Mouse (Mus musculus): ENCODE measurements around the gene Zfpm1.

DNA sequence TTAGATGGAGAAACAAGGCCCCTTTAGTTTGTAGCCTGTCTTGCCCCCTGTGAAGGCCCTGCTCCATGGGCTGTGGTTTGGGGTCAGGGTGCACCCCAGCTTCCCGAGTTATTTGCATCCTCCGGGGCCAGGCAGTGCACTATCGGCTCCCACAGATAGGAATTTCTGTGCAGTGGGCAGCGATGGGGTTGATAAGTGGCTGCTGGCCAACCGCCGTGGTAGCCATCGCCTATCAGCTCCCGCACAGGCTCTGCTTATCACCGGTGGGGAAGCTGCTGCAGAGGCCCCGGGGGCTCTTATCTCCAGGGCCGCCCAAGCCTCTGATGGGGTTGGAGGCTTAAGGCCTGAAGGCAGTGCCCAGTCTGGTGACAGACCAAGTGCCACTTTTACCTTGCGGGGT lies 27.3 kb downstream of the Zfpm1 start:
- TF ChIP-seq CTCF (IDR thresholded peaks at IDR 0.05; ENCODE audit: insufficient read depth, low read depth, low read length) (no peak), POLR2A (IDR thresholded peaks at IDR 0.05; ENCODE audit: insufficient read depth, low read depth, low read length) (no peak)

Measured in olfactory bulb, adult 2 months (tissue).